Mouse (Mus musculus) left cerebral cortex, adult 9 months (tissue): ENCODE results near the gene Zfp787.
A peak's percentile ranks its signal among the peaks of the same experiment; 100 is the strongest.
"Not testable (repeated sequence)": the region's sequence is repeated elsewhere in the genome, so short reads cannot be mapped to it uniquely, and the experiment has no call there.

ENCODE experiments used
- DNase-seq, 2 experiments: peaks; one replicate each; pipeline ENCODE4 v3.0.0; 2022; ENCODE audit warnings: low spot score in 2 of 2

Gene Zfp787

DNA sequence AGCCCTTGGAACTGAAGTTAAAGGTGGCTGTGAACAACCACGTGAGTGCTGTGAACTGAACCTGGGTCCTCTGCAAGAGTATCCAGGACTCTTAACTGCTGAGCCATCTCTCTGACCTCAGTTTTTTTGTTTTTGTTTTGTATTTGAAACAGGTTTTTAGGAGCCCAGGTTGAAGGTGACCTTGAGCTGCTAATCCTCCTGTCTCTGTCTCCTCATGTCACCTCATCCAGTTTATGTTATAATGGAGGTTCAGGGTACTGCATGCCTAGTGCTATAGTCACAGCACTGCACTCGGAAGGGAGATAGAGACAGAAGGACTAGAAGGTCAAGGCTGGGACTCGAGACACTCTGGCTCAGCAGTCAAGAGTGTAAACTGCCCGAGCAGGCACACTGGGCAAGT lies 6.4 kb upstream of the Zfp787 start:
- no peak for DNase-seq

- no peak for DNase-seq
Observed at GRCm38 (mm10) chr7:6161541-6161940, 5.7 kb upstream of the Zfp787 start.

GRCm38 (mm10) chr7:6159604-6160003 lies 3.8 kb upstream of the Zfp787 start:
- DNase-seq = no peak

GRCm38 (mm10) chr7:6157479-6157878 lies 1.7 kb upstream of the Zfp787 start:
- DNase-seq = no peak

- no peak for DNase-seq
Observed at GRCm38 (mm10) chr7:6156901-6157472, 1.2 kb upstream of the Zfp787 start.

GRCm38 (mm10) chr7:6155031-6155872 lies 545 bp downstream of the Zfp787 start:
- DNase-seq = peak; percentile 47 to 72

DNA sequence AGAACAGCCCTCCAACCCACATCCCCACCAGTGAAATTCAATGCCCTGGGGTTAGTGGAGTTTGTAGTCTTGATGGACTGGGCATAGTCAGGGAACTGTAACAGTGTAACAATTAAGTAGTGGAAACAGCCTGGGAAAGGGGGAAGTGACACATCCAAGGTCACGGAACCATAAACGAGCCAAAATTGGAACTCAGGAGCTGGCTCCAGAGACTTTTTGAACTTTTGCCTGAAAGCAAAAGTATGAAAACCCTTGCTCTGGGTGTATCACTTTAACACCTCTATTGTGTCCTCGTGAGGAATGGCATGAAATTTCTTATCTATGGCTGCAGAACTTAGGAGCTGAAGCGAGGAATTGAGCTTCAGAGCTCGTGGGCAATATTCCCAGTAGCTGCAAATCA lies 1.6 kb downstream of the Zfp787 start:
- DNase-seq = no peak

DNA sequence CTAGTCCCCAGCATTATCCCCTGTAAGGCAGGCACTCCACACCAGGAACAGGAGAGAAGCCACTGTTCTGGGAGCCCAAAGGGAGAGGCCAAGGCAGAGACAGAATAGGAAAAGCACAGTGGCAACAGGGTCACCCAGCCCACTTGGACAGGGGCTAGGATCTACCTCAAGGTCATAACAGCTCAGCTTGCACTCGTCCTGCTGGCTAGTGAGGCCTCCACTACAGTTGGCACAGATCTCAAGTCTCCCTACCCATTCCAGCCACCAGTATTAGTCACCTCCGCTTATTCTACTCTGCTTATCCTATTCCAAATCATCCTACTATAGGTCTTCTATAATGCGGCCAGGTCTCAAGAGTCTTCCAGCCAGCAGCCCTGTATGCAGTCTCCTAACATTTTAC lies 2.7 kb downstream of the Zfp787 start:
- no peak for DNase-seq

DNA sequence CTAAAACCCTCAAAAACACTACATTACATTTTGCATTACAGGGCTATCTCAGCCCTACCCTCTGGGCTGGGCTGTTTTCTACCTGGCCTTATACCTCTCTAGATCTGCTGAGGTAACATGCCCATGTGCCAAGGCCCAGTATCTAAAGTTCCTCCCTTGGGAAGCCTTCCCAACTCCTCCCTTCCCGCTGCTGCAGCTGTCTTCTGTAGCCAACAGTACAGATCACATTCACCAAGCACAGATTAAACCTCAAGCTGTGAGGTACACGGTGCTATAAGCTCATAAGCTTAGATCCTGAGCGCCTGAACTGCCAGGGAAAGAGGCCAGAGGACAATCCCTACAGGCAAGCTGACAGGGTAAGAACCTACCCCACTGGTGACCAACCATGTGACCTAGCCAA lies 3.8 kb downstream of the Zfp787 start:
- DNase-seq = no peak

DNA sequence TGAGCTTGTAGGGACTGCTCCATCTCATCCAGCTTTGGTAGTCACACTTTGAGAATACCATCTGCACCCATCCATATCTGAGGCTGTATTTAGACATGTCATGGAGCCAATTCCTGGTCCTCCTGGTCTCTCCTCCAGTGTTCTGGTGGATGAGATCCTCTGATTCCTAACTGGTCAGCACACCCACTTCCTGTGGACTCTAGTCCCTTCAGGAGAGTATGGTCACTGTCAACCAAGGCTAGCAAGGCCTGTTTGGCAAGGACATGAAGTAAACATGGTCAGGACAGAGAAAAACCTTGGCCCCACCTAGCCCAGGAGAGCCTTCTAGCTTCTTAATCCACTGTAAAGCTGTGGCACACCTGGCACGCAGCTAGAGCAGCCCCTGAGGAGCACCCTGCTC lies 4.5 kb downstream of the Zfp787 start:
- DNase-seq = no peak

- no peak for DNase-seq
Observed at GRCm38 (mm10) chr7:6147688-6148087, 8.1 kb downstream of the Zfp787 start.

DNA sequence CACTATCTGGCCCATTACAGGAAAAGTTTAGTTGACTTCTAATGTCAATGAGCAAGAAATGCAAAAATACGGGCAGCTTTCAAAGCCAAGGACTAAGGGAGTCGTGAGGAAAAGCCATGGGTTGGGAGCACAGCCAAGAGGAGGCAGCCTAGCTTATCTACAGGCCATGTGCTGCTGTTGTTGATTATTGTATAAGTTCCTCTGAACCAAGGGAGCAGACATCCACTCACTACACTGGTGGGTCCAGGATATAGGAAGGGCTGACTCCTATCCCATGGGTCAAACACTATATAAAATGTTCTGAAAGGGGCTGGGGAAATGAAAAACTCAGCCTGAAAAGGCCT lies 8.8 kb downstream of the Zfp787 start:
- DNase-seq = no peak

DNA sequence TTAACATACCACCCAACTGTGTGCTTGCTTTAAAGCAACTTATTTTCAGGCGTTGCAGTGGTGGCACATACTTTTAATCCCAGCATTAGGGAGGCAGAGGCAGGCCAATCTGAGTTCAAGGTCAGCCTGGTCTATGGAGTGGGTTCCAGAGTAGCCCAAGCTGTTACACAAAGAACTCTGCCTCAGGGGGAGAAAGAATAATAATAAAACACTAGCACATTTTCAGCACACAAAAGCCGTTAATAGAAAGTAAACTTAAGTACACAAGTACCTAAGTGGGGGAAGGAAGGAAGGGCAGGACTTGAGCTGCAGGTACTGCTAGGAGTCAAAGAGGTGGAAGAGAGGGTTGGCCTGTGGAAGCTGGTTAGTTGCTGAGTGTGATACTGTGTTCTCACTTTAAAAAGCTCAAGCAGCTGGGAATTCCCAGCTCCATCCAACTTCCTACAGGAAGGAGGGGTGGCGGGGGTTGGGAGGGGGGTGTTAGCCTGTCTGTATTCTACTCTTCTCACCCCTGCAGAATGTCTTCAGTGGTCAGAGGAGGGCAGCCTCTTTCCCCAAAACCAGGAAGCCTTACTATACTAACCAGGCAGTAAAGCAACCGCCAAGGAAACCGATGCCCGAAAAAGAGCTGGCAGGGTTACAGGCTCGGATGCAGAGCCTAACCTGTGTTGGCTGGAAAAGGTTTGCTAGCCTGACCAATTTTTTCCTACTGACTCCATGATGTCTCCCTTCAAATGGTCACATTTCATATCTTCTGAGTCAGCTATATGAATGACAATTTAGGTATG lies 9.4 kb downstream of the Zfp787 start:
- DNase-seq = no peak

- DNase-seq = no peak
Observed at GRCm38 (mm10) chr7:6145423-6146188, 10.2 kb downstream of the Zfp787 start.

DNA sequence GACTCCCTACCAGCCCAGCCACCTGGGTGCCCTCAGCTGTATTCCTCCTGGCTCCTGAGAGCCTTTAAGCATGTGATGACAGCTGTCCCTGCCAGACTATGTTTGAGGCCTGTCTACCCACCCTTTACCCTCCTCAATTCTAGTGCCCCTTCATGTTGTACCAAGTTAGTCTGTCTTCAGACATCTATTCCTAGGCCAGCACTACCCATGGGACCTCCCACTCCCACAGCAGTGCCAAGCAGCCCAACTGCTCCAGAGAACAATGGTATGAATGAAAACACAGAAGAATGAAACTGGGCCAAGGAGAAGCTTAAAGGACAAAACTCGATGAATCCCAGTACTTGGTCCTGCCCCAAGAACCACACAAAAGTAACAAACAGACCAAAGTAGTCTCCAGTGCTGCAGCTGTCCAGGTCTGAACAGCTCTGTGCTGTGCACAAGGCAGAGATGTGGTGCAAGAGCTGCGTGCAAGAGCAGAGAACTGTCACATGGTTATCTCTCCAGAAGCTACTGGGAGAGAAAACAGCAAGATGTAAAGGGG lies 11.7 kb downstream of the Zfp787 start:
- no peak for DNase-seq

DNA sequence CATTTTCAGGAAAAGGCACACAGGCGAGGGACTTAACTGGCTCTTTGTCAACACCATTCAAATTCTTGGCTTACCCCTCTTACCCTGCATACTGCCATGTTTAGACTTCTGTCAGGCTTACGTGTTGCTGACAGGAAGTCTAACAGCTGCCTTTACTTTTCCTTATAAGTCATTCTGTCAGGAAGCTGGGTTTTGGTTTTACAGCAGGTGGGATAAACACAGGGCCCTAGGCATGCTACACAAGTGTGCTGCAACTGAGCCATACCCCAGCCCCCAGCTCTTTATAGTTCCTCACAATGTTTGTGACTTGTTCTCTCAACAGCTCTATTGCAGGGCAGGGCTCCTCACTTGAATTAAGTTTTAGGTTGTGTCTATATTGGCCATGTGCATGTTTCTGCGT lies 16.5 kb downstream of the Zfp787 start:
- DNase-seq = no peak

GRCm38 (mm10) chr7:6136497-6136896 lies 19.3 kb downstream of the Zfp787 start:
- no peak for DNase-seq

DNA sequence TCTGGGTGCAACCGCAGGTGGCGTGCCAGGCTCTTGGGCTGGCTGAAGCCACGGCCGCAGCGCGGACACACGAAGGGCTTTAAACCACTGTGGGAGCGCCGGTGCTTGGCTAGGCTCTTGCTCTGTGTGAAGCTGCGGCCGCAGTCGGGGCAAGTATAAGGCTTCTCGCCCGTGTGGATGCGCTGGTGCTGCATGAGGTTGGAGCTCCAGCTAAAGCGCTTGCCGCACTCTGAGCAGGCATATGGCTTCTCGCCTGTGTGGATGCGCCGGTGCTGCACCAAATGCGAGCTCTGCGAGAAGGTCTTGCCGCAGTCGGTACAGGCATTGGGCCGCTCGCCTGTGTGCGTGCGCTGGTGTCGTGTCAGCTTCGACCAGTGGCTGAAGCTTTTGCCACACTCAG lies 23.2 kb downstream of the Zfp787 start:
- no peak for DNase-seq

- DNase-seq = no peak
Observed at GRCm38 (mm10) chr7:6130346-6130745, 25.5 kb downstream of the Zfp787 start.

DNA sequence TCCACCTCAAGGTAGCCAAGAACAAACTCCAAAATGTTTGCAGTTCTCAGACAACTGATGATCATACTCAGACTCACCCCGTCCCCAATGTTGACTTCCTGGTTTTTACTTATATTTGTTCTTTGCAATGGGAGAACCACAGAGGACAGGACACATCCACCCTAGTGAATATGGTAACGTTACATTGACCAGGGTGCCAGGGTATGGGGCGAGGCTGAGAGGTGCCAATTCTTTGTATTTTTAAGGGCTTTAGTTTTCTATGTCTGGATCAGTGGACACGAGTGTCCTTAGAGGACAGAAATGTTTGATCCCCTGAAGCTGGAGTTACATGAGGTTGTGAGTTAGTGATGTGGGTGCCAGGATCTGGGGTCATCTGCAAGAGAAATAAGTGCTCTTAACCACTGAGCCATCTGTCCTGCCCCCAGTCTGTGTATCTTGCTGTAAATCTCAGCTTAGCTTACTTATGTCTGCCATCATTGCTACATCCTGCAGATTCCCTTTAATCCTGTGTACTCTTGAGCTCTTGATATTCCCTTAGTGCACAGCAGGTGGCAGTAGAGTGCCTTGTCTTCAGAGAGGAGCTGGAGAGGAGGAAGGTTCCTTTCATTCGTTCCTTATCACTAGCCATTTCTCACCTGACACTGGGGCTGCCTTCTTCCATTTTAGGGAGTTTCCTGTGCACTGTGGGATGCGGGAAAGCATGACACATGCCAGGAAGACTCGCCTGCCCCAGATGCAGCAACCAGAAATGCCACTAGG lies 28.9 kb downstream of the Zfp787 start:
- peak; percentile 69 to 92 for DNase-seq

DNA sequence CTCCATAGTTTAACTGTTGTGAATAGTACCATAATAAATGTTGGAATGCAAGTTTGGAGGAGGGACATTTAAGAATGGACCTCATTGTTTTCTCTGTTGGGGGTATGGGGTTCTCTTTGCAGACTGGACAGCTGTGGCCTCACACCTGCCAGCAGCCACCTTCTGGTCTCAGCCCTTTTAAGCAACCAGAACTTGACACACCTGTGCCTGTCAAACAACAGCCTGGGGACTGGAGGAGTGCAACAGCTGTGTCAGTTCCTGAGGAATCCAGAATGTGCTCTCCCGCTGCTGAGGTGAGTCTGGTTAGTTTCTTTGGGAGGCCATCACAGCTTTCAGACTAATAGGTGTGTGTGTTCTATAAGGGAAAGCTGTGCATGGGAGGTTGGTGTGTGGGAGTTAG lies 34.7 kb downstream of the Zfp787 start:
- DNase-seq = not testable (repeated sequence)
